Mouse (Mus musculus): ENCODE measurements around the gene Krt39. TPM values are rescaled to one million over a fixed set of nuclear protein-coding genes. Genes with fewer than 3 reads are reported as not detected.

Gene Krt39
- not detected in 2 replicates for polyA plus RNA-seq (2015; fragmentation: Nextera tagmentation; extraction: Ambion mirVana)

DNA sequence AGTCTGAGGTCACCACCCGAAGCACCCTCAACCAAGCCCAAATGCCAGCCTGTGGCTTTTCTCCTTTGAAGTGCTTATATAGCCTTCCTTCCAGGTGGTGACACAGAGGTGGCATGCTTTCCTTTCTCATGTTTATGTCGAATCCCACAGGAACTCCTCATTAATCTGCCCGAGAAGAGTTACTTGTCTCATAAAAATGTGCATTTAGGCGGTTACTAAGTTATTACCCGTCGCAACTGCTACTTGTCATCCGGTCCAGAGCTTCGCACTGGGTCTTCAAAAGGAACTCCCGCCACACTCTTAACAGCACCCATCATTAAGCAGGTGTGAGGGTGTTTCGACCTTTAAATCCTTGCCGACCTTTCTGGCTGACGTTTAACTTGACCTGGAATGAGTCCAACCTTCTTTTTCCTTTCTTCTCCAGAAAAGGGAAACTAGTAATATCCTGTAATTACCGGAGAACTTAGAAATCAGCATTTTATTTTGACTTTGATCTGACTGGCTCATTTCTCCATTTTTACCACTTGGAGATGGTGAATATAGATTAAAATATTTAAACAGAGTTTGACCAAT is at the start of gene Krt39:
Gene Krt39 (minus strand): TSS at position 51 of the 573 bp plus-strand sequence.
- H3K4me2 ChIP-seq = no peak within 1 kb of the TSS
- H3K36me3 ChIP-seq = no peaks in the 10 kb centered on the region
- H3K27me3 ChIP-seq (replicated peaks) = no peaks in the 10 kb centered on the region
- H3K4me3 ChIP-seq (replicated peaks) = no peak within 1 kb of the TSS
- no peaks in the 10 kb centered on the region for H3K4me1 ChIP-seq
- H3K27ac ChIP-seq = no peak within 1 kb of the TSS
- no peaks in the 10 kb centered on the region for H3K9me3 ChIP-seq
- 67% methylated on average over 13 of the region's 13 CpGs for WGBS
- ATAC-seq (ENCODE audit: insufficient read depth, low FRiP score, low read depth) = no peak
- H3K9ac ChIP-seq = no peak within 1 kb of the TSS

DNA sequence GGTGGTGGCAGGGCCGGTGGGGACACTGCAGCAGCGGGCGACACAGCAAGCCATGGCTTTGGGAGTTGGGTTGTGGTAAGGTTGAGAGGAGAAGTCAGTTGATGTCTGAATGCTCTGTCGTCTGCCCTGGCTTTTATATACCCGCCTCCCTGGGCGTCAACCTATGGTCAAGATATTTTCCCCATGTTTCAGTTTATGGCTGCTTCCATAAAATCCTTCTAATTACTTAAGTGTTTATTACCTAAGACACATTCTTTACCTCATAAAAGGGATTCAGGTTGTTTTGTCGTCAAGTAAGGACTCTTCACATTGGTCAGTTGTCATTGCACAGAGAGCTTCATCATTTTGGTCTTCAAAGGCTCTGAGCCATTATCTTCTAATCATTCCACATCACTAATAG is 45.4 kb upstream of the Krt39 start, which contains the start of gene Krtap3-1:
Gene Krtap3-1 (minus strand): TSS at position 101 of the 400 bp plus-strand sequence.
- no peak for ATAC-seq (ENCODE audit: insufficient read depth, low FRiP score, low read depth)
- Histone ChIP-seq H3K27ac (no peak within 1 kb of the TSS), H3K27me3 (replicated peaks) (no peaks in the 10 kb centered on the region), H3K4me1 (no peaks in the 10 kb centered on the region), H3K4me2 (no peak within 1 kb of the TSS), H3K9me3 (no peaks in the 10 kb centered on the region), H3K9ac (no peak within 1 kb of the TSS), H3K36me3 (no peaks in the 10 kb centered on the region), H3K4me3 (replicated peaks) (no peak within 1 kb of the TSS)
- WGBS = 85% methylated on average over 7 of the region's 7 CpGs

DNA sequence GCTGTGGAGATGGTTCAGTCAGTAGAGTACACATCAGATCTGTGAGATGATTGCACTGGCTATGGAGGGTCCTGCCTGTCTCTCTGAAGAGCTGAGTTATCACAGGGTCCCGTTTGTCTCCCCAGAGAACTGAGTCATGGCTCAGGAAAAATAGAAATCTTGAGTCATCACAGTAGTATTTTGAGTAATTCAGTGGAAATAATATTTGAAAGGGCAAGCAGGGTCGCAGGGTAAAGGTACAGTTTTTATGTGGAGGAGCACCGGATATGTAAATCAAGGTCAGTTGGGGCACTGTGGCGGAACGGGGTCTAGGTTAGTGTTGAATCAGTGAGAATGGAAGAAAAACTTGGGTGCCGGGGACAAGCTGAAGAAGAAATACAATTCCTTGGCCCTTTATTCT is 41.4 kb upstream of the Krt39 start:
- H3K4me3 ChIP-seq (replicated peaks) = no peak overlapping the region
- 78% methylated on average over 6 of the region's 6 CpGs for WGBS
- no peak for ATAC-seq (ENCODE audit: insufficient read depth, low FRiP score, low read depth)
- H3K27ac ChIP-seq = no peak overlapping the region
- no peak overlapping the region for H3K9ac ChIP-seq
- no peaks in the 10 kb centered on the region for H3K4me1 ChIP-seq
- H3K4me2 ChIP-seq = no peak overlapping the region
- no peaks in the 10 kb centered on the region for H3K36me3 ChIP-seq
- H3K9me3 ChIP-seq = no peaks in the 10 kb centered on the region
- H3K27me3 ChIP-seq (replicated peaks) = no peaks in the 10 kb centered on the region

DNA sequence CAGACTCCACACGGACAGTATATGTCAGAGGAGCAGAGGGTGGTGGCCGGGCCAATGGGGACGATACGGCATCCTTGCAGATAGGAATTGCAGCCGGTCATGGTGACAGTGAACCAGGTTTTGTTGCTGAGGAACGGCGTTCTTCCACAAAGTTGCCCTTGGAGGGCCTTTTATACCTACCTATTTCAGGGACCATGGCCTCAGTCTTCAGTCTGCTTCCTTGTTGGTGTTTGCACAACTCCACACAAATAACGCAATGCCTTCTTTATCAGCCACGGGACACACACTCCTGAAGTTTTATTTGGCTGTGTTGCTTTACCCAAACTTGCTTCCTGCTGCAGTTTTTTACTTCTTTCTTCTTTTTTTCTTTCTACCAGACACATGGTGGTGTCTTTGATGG is 38.2 kb upstream of the Krt39 start, which contains the start of gene Gm11939:
Gene Gm11939 (minus strand): TSS at position 101 of the 400 bp plus-strand sequence.
- 83% methylated on average over 9 of the region's 9 CpGs for WGBS
- no peaks in the 10 kb centered on the region for H3K27me3 ChIP-seq (replicated peaks)
- H3K27ac ChIP-seq = no peak within 1 kb of the TSS
- no peak within 1 kb of the TSS for H3K9ac ChIP-seq
- no peak within 1 kb of the TSS for H3K4me3 ChIP-seq (replicated peaks)
- no peaks in the 10 kb centered on the region for H3K36me3 ChIP-seq
- H3K4me1 ChIP-seq = no peaks in the 10 kb centered on the region
- H3K9me3 ChIP-seq = no peaks in the 10 kb centered on the region
- no peak within 1 kb of the TSS for H3K4me2 ChIP-seq
- ATAC-seq (ENCODE audit: insufficient read depth, low FRiP score, low read depth) = no peak

DNA sequence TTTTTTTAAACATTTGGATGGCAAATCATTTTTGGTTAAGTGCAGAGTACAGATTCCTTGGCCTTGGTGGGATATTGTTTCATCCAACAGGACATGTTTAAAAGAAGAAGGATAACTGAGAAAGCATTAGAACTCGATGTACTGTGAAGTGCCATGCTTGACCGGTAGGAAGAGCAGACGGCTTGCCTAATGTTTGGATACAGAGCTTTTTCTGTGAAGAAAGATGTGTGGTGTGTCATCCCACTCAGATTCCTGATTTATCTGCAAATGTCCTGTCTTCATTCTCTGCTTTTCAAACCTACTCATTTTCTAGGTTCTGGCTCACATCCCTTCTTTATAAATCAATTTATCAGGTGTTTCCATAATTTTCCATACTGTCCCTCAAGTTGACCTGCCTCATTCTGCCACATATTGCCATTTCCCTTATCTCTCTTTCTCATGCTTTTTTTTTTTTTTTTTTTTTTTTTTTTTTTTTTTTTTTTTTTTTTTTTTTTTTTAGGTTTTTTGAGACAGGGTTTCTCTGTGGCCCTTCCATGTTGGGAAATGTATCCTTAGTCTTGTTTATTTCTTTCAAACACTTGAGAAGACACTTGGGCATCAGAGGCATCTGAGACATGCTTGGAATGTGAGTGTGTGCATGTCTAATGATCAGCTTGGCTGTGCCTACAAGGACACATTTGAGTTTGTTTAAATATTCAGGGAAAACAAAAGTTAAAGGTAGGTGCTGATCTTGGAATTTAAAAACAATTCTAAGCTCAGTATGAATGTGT is 37.0 kb upstream of the Krt39 start:
- H3K4me2 ChIP-seq = no peak overlapping the region
- no peak overlapping the region for H3K4me3 ChIP-seq (replicated peaks)
- H3K36me3 ChIP-seq = no peaks in the 10 kb centered on the region
- no peak overlapping the region for H3K9ac ChIP-seq
- H3K9me3 ChIP-seq = no peaks in the 10 kb centered on the region
- ATAC-seq (ENCODE audit: insufficient read depth, low FRiP score, low read depth) = no peak
- H3K4me1 ChIP-seq = no peaks in the 10 kb centered on the region
- H3K27me3 ChIP-seq (replicated peaks) = no peaks in the 10 kb centered on the region
- 57% methylated on average over 3 of the region's 3 CpGs for WGBS
- H3K27ac ChIP-seq = no peak overlapping the region

DNA sequence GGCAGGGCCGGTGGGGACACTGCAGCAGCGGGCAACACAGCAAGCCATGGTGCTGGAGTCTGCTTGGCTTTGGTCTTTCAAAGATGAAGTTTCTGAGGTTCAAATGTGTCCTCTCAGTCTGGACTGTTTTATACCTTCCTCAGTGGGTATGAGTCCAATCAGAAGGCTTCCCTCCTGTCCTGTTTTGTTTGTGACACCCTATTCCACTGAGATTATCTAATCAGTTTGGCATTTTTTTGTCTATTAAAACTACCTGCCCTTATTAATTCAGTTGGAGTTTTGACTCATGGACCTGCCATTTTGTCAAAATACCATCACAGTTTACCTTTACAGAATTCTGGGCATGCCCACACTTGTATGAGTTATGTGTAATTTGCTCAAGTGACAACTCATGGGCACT is 35.6 kb upstream of the Krt39 start, which contains the start of gene Krtap3-2:
Gene Krtap3-2 (minus strand): TSS at position 101 of the 400 bp plus-strand sequence.
- WGBS = 84% methylated on average over 2 of the region's 2 CpGs
- H3K27me3 ChIP-seq (replicated peaks) = no peaks in the 10 kb centered on the region
- ATAC-seq (ENCODE audit: insufficient read depth, low FRiP score, low read depth) = no peak

DNA sequence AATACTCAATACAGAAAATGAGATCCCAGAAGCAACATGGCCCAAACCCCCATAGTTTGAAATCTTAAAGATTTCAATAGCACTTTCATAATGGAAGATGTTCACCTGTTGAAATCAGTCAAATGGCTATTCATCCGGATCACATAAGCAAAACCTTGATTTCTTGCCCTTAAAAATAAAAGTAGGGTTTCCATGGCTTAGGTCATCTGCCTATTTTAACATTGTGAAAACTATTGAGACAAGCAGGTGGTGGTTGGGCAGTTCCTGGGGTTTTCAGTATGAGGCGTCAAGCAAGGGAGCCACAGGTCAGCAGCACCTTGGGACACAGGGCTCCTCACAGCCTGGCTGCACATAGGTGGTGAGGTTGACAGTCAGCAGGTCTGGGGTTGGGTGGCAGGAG is 35.1 kb upstream of the Krt39 start:
- no peak overlapping the region for H3K27ac ChIP-seq
- no peaks in the 10 kb centered on the region for H3K9me3 ChIP-seq
- H3K9ac ChIP-seq = no peak overlapping the region
- no peaks in the 10 kb centered on the region for H3K27me3 ChIP-seq (replicated peaks)
- H3K36me3 ChIP-seq = no peaks in the 10 kb centered on the region
- no peaks in the 10 kb centered on the region for H3K4me1 ChIP-seq
- no peak for ATAC-seq (ENCODE audit: insufficient read depth, low FRiP score, low read depth)
- WGBS = 89% methylated on average over 2 of the region's 2 CpGs
- no peak overlapping the region for H3K4me2 ChIP-seq
- no peak overlapping the region for H3K4me3 ChIP-seq (replicated peaks)

More for the DNA sequence above, 35.6 kb upstream of the Krt39 start, which contains the start of gene Krtap3-2:
- no peaks in the 10 kb centered on the region for H3K9me3 ChIP-seq
- no peak within 1 kb of the TSS for H3K27ac ChIP-seq
- H3K4me3 ChIP-seq (replicated peaks) = no peak within 1 kb of the TSS
- no peak within 1 kb of the TSS for H3K9ac ChIP-seq
- H3K36me3 ChIP-seq = no peaks in the 10 kb centered on the region
- no peaks in the 10 kb centered on the region for H3K4me1 ChIP-seq
- no peak within 1 kb of the TSS for H3K4me2 ChIP-seq

DNA sequence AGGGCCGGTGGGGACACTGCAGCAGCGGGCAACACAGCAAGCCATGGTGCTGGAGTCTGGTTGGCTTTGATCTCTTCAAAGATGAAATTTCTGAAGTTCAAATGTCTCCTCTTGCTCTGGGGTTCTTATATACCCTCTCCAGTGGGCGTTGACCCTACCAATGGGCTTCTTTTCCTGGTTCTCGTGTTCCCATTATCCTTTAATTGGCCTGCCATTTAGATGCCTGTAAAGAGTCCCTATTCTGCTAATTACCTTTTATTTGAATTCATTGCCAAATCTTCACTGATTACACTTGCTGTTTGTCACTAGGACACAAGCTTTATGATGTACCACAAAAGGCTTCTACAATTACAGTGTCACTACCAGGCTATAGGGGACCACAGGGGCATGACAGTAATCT is 29.6 kb upstream of the Krt39 start, which contains the start of gene Krtap3-3:
Gene Krtap3-3 (minus strand): TSS at position 101 of the 400 bp plus-strand sequence.
- Histone ChIP-seq H3K4me1 (no peaks in the 10 kb centered on the region), H3K4me2 (no peak within 1 kb of the TSS), H3K9me3 (no peaks in the 10 kb centered on the region), H3K9ac (no peak within 1 kb of the TSS), H3K27me3 (replicated peaks) (no peaks in the 10 kb centered on the region), H3K36me3 (no peaks in the 10 kb centered on the region), H3K4me3 (replicated peaks) (no peak within 1 kb of the TSS), H3K27ac (no peak within 1 kb of the TSS)
- ATAC-seq (ENCODE audit: insufficient read depth, low FRiP score, low read depth) = no peak
- WGBS = 65% methylated on average over 4 of the region's 4 CpGs

DNA sequence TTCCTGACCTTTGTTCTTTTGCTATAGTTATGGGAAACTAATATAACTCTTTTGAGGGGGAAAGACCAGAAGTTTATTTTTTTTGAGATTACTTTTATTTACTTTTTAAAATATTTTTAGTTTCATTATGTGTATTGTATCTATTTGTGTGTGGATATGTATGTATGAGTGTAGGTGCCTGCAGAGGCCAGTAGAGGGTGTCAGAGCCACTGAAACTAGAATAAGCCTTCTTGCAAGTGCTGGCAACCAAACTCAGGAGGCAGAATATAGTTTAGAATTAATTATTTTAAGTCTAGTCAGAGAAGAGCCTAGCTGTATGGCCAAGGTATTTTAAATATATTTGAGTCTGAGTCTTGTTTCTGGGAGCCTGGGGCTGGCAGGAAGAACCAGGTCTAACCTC is 26.8 kb upstream of the Krt39 start:
- H3K9me3 ChIP-seq = no peaks in the 10 kb centered on the region
- H3K27me3 ChIP-seq (replicated peaks) = no peaks in the 10 kb centered on the region
- H3K9ac ChIP-seq = no peak overlapping the region
- no peak for ATAC-seq (ENCODE audit: insufficient read depth, low FRiP score, low read depth)
- H3K4me3 ChIP-seq (replicated peaks) = no peak overlapping the region
- H3K4me2 ChIP-seq = no peak overlapping the region
- no peaks in the 10 kb centered on the region for H3K4me1 ChIP-seq
- no peaks in the 10 kb centered on the region for H3K36me3 ChIP-seq
- H3K27ac ChIP-seq = no peak overlapping the region

DNA sequence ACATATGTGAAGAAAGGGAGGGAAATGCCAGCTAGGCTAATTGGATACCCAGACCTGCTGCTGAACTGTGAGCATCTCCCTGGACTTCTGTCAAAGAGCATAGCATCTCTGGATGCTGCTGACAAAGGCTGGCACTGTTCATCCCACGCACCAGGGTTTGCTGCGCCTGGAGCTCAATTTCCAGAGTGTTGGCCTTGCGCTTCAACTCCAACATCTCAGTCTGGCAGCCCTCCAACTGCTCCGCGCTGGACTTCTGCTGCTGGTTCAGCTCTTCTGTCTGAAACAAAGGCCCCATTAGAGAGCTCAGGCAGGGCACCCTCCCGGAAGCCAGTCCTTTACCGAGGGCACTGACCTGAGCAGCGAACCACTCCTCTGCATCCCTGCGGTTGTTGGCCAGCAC is 18.6 kb upstream of the Krt39 start:
- H3K36me3 ChIP-seq = no peaks in the 10 kb centered on the region
- 64% methylated on average over 9 of the region's 9 CpGs for WGBS
- H3K9ac ChIP-seq = no peak overlapping the region
- H3K27ac ChIP-seq = no peak overlapping the region
- no peaks in the 10 kb centered on the region for H3K4me1 ChIP-seq
- H3K4me3 ChIP-seq (replicated peaks) = no peak overlapping the region
- no peak for ATAC-seq (ENCODE audit: insufficient read depth, low FRiP score, low read depth)
- no peaks in the 10 kb centered on the region for H3K9me3 ChIP-seq
- H3K4me2 ChIP-seq = no peak overlapping the region
- H3K27me3 ChIP-seq (replicated peaks) = no peaks in the 10 kb centered on the region

DNA sequence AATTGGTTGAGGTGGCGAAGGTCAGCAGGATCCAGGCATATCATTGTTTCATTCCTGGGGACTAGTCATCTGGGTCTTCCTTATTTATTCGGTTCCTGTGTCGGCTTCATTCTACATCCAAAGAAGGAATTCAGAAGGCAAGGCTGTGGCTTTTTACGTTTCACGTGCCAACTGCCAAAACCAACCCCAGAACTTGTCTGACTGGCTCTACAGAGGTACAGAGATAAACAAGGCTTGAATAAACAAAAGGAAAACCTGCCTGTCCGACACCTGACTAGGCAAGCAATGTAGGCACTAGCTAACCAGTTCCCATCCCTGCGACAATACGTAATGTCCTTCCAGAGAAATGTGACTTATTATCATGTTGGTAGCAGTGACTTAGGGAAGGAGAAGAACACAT is 7.0 kb downstream of the Krt39 start:
- Histone ChIP-seq H3K4me1 (no peaks in the 10 kb centered on the region), H3K9ac (no peak overlapping the region), H3K4me3 (replicated peaks) (no peak overlapping the region), H3K9me3 (no peaks in the 10 kb centered on the region), H3K27ac (peak overlapping the region; percentile 61; the same call in 1 of the 2 replicates), H3K4me2 (no peak overlapping the region), H3K27me3 (replicated peaks) (no peaks in the 10 kb centered on the region), H3K36me3 (no peaks in the 10 kb centered on the region)
- peak; percentile 78; the same call in 1 of the 2 replicates for ATAC-seq (ENCODE audit: insufficient read depth, low FRiP score, low read depth)
- 58% methylated on average over 8 of the region's 8 CpGs for WGBS

DNA sequence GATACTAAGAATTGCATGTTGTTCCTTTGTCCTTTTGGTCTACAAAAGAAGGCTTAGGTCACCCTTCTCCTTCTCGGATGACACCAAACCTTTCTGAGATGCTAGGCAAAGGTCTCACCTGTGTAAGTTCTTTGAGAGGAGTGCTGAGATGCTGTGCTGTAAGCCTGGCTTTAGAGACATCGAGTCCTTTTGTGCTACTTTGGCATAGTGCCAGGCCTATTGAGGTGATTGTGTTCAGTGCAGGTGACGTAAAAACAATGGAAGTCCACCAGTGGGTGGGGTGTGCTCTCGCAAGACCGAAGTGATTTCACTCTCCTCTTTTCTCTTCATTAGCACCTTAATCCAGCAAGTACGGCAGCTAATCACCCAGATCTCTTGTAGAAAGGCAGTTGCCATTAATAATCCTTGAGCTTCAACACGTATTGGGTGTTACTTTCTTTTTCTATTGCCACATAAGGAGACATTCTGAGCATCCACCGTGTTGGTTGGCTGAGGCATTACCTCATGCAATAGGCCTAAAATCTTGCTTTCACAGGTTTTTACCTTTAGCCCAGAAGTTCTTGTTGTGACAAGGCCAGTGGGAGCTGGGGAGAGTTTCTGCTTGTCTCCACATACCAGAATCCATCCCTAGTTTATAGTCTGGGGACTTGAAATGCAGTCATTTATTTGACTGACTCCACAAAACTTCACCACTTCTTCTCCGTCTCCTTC is 20.9 kb downstream of the Krt39 start:
- no peak overlapping the region for H3K27ac ChIP-seq
- H3K9me3 ChIP-seq = no peaks in the 10 kb centered on the region
- H3K4me3 ChIP-seq (replicated peaks) = no peak overlapping the region
- no peaks in the 10 kb centered on the region for H3K36me3 ChIP-seq
- no peak overlapping the region for H3K9ac ChIP-seq
- WGBS = 74% methylated on average over 9 of the region's 9 CpGs
- ATAC-seq (ENCODE audit: insufficient read depth, low FRiP score, low read depth) = no peak
- no peaks in the 10 kb centered on the region for H3K27me3 ChIP-seq (replicated peaks)
- H3K4me2 ChIP-seq = no peak overlapping the region
- no peaks in the 10 kb centered on the region for H3K4me1 ChIP-seq
